Mouse (Mus musculus) spleen, postnatal 10 days (tissue): ENCODE measurements around the gene Fam205c.
A peak's percentile ranks its signal among the peaks of the same experiment; 100 is the strongest.
"Not testable (repeated sequence)": the region's sequence is repeated elsewhere in the genome, so short reads cannot be mapped to it uniquely, and the experiment has no call there.

Experiments
- DNase-seq, 2 experiments: peaks; one replicate each; pipeline ENCODE4 v3.0.0; 2021 to 2022; ENCODE audit warnings: low spot score in 2 of 2

Gene Fam205c

DNA sequence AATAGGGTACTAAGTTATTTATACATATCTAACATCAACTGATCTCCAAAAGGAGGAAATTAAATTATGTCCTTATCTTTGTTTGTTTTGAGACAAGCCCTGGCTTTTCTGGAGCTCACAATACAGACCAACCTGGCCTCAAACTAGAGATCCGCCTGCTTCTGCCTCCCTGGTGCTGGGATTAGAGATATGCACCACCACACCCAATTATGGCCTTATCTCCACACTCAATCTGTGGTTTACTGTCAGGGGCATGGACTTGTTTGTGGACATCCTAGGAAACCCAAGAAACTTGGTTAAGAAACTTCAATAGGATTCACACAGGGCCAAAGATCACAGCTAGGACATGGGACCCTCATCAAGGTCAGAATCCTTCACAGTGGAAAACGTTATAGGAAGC is 3.6 kb upstream of the Fam205c start:
- no peak for DNase-seq

DNA sequence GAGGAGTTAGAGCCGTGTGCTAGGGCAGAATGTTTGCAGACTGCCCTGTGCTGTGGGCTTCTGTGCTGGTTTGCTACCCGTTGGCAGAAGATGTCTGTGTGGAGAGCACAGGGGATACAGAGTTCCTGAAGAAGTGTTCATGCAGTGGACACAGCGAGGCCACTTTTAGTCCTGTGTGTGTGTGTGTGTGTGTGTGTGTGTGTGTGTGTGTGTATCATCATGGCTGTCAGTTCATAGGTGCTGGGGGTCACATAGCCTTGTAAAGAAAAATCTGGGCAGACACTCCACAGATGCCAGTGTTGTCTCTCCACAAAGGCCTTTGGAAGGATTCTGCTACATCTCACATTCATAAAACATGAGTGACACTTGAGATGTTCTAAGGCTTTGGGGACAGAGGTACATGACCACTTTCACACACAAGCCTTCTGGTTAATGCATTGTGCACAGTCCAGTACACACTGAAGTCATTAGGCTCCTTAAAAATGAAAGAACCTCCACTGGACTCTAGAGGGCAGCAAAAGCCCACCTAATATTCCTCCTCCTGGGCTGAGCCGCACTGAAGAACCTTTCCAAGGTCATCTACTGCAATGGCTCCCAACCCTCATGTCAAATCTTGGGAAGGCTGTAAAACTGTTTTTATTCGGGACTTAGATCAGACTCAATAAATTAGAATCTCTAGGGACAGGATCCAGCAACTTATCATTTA is 2.7 kb upstream of the Fam205c start:
- DNase-seq: peak in 1 of 2 experiments; percentile 66

DNA sequence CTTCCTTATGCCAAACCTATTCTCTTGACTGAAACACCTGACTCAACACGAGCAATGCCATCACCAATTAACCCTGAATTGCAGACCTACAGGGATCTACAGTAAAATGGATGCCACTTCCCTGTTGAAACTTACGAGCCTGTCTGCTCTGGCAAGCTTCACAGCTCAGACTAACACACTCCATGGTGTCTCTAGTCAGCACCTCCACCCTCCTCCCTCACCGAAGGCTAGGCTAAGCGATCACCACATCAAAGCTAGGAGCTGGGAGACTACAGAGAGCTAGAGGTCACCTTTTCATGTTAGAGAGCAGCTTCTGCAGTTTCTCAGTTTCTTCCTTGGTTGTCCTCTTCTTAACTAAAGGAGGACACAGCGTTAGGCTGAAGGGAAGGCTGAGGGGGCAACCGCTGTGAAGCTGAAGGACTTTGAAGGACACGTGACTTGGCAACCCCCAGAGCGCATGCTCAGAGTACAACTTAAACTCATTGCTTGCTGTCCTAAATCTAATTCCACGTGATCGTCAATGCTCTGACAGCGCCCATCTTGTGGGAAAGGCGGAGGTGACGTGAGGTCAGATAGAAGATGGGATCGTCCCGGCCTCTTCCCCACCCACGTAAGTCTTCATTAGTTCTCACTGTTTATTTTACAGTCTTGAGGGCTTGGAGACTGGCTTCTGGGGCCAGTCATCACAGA is 1.1 kb downstream of the Fam205c start:
- no peak for DNase-seq

DNA sequence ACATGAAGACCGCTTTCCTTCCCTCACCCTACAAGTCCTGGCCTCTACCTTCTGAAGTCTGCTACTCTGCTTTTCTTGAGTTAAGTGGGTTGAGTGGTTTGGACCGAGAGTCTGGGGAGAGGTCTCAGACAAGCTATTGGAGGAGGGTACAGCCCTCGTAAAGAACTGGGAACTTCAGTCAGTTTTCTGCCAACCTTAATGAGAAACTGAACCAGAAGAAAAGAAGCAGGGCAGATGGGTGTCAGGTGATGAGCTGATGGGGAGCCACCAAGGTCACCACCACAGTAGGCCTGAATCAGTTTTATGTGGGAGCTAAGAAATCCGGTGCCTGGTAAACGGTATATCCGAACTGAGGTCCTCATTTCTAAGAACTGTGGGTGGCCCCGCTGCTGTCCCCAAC is 1.9 kb downstream of the Fam205c start:
- DNase-seq: no peak

DNA sequence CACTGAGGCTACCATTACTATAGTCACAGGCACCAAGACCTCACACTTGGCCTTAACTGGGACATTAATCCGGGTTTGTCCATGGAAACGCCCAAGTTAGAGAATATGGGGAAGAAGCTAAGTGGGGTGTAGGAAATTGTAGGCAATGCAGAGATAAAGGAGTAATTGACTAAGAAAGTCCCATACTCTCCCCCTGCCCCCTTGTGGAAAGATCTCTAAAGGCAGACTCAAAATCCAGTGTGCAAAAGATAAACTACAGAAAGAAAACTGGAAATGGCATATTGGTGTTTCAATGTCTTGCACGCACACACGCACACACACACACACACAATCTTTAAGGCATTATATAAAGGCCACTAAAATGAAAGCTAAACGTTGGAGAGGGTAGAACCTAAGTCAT is 3.3 kb downstream of the Fam205c start:
- no peak for DNase-seq

DNA sequence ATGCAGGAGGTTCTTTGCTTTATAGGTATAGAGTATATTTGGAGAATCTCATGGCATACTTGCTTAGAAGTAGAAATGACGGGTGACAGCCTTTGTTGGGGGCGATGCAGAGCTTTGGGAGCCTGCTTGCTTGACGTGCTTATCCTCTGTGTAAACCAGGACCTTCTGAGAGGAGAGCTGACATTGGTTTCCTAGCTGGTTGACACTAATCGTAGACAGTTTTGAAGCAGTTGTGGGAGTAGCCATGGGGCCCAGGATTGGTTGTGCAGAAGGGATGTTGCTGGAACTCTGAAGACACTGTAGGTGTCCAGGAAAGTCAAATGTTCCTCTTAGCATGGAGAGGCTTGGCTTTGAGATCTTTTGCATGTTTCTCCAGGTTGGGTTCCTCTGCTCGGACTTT is 5.8 kb downstream of the Fam205c start:
- DNase-seq: no peak

DNA sequence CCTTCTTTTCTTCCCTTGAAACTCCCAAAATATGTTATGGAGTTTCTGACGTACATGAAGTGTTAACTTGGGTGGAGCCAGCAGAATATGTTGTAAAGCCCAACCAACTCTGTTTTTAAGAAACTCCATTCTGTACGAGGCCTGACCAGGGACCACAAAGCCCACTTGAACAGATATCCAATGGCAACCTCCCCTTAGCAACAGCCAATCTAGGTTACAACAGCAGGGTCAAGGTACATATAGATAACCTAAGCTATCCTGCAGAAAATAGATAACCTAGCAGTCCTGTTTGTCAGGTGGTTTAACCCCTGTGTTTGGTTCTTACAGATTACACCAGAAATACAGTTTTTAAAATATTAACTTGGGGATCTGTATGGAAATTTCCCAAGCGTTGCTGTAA is 6.6 kb downstream of the Fam205c start:
- DNase-seq: no peak

DNA sequence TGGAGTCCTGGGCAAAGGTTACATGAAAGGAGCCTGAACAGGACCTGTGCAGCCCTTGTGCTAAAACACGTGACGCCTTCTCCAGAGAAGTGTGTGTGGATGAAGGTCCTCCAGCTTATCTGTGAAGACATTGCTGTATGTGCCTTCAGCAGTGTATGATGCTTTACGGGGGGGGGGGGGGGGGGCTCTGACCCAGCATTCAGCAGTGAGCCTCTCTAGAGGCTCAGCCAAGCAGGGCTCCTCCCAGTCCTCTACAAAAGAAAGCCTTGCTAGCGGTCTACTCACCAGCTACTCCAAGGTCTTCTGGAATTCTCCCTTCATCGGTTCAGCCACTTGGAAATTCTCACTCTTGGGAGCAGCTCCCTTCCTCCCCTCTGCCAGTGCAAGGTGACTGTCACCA is 10.5 kb downstream of the Fam205c start:
- DNase-seq: not testable (repeated sequence)

DNA sequence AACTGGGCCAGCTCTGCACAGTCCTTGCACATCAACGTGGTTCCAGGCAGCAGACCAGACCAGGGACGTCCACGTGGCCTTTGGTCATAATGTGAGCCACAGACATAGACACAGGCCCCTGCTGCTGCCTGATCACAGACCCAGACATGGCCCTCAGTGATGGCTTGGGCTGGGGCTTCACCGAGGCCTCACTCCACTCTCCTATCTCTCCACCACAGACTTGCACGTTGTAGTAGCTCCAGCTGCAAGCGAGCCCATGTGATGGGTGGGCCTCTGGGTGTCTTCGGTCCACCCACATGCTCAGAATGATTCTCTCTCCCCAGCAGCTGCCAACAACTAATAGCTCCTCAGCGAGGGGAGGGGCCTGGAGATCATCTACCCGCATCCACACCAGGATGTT is 13.6 kb downstream of the Fam205c start:
- peak; percentile 72 to 73 for DNase-seq

DNA sequence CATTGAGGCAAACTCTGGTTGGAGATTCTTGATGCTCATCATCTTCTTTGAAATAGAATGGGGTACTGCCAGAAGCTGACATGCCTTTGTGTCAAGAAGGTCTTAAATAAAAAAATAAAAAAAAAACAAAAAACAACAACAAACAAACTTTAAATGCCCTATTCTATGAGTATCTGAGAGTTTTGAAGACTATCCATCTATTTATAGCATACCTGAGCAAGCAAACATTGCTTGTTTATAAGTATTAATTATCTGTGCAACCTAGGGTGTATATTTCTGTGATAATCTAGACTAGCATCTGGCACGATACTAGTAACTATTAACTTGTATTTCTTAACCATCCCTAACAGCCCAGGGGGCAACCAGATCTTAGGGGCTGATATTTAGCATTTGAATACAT is 17.4 kb downstream of the Fam205c start, which contains the start of gene Gm12394:
TSS of gene Gm12394 (minus strand) at position 101 of the 400 bp plus-strand sequence.
- not testable (repeated sequence) for DNase-seq

DNA sequence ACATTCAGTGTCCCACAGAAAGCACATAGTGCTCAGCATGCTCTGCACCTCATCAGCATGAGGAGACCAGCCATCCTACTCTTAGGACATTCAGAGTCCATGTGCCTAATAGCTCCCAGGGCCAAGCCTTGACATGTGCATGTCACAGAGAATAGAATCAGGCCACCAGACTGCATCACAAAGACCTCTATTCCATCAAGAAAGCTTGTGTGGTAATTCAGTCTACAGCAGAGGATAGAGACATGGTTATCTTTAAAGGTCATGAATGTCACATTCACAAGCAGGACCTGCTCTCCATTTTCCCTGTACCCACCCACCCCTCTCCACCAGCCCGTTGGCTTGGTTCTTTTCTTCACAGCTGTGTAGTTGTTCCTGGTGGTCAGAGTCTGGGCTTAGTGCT is 20.2 kb downstream of the Fam205c start, which contains the start of gene Fam205a1:
TSS of gene Fam205a1 (minus strand) at position 101 of the 400 bp plus-strand sequence.
- DNase-seq: not testable (repeated sequence)
